Mouse (Mus musculus): ENCODE measurements around the gene Vwa8.

Vwa8 gene

GRCm38 (mm10) chr14:79076560-79077300 is 227.9 kb downstream of the Vwa8 start:
- intact Hi-C loops (cut with DNase I): no loop called here

- intact Hi-C loops (cut with DNase I): no loop called here
Measured at GRCm38 (mm10) chr14:79083573-79083972, 234.7 kb downstream of the Vwa8 start.

- intact Hi-C loops (cut with DNase I): no loop called here
Measured at GRCm38 (mm10) chr14:79086006-79086405, 237.2 kb downstream of the Vwa8 start.

- intact Hi-C loops (cut with DNase I): no loop called here
Measured at GRCm38 (mm10) chr14:79089464-79089863, 240.6 kb downstream of the Vwa8 start.

- intact Hi-C loops (cut with DNase I): no loop called here
Measured at GRCm38 (mm10) chr14:79097181-79097580, 248.3 kb downstream of the Vwa8 start.

GRCm38 (mm10) chr14:79106655-79107515 is 258.0 kb downstream of the Vwa8 start:
- intact Hi-C loops (cut with DNase I): loop anchor here (2.0 kb wide), 1 partner anchor 438 kb away; no protein-coding TSS in a partner anchor

- intact Hi-C loops (cut with DNase I): no loop called here
Measured at GRCm38 (mm10) chr14:79109375-79109774, 260.5 kb downstream of the Vwa8 start.

- intact Hi-C loops (cut with DNase I): no loop called here
Measured at GRCm38 (mm10) chr14:79110012-79110411, 261.2 kb downstream of the Vwa8 start.

GRCm38 (mm10) chr14:79112050-79112449 is 263.2 kb downstream of the Vwa8 start:
- intact Hi-C loops (cut with DNase I): no loop called here

GRCm38 (mm10) chr14:79114526-79115383 is 265.9 kb downstream of the Vwa8 start:
- intact Hi-C loops (cut with DNase I): no loop called here

- intact Hi-C loops (cut with DNase I): no loop called here
Measured at GRCm38 (mm10) chr14:79118457-79118856, 269.6 kb downstream of the Vwa8 start.

- intact Hi-C loops (cut with DNase I): no loop called here
Measured at GRCm38 (mm10) chr14:79119354-79119753, 270.5 kb downstream of the Vwa8 start.

GRCm38 (mm10) chr14:79120681-79121080 is 271.8 kb downstream of the Vwa8 start:
- intact Hi-C loops (cut with DNase I): loop anchor here (5.0 to 10.0 kb wide), 2 partner anchors 207 to 344 kb away; no protein-coding TSS in a partner anchor

GRCm38 (mm10) chr14:79123466-79123865 is 274.6 kb downstream of the Vwa8 start:
- intact Hi-C loops (cut with DNase I): loop anchor here (5.0 to 10.0 kb wide), 2 partner anchors 204 to 341 kb away; no protein-coding TSS in a partner anchor

- intact Hi-C loops (cut with DNase I): loop anchor here (5.0 to 10.0 kb wide), 2 partner anchors 203 to 340 kb away; no protein-coding TSS in a partner anchor
Measured at GRCm38 (mm10) chr14:79124643-79125042, 275.8 kb downstream of the Vwa8 start.

GRCm38 (mm10) chr14:79126176-79126575 is 277.3 kb downstream of the Vwa8 start:
- intact Hi-C loops (cut with DNase I): loop anchor here (10.0 kb wide), 1 partner anchor 339 kb away; no protein-coding TSS in a partner anchor

GRCm38 (mm10) chr14:79134891-79135334 is 286.1 kb downstream of the Vwa8 start:
- intact Hi-C loops (cut with DNase I): no loop called here

GRCm38 (mm10) chr14:79135441-79135840 is 286.6 kb downstream of the Vwa8 start:
- intact Hi-C loops (cut with DNase I): no loop called here

- intact Hi-C loops (cut with DNase I): no loop called here
Measured at GRCm38 (mm10) chr14:79136585-79136984, 287.7 kb downstream of the Vwa8 start.

- intact Hi-C loops (cut with DNase I): no loop called here
Measured at GRCm38 (mm10) chr14:79137100-79137499, 288.2 kb downstream of the Vwa8 start.

- intact Hi-C loops (cut with DNase I): no loop called here
Measured at GRCm38 (mm10) chr14:79139096-79139651, 290.3 kb downstream of the Vwa8 start.

Measured in adrenal gland (tissue).